Mouse (Mus musculus) left cerebral cortex, adult 2 months (tissue): ENCODE results near the gene Spink4. TPM values are rescaled to one million over a fixed set of nuclear protein-coding genes. Genes with fewer than 3 reads are reported as not detected.

Experiments
- DNase-seq, 2 experiments: peaks; one replicate each; pipeline ENCODE4 v3.0.0; 2021 to 2022; ENCODE audit warnings: low spot score in 2 of 2, mixed read lengths in 1 of 2; ENCODE audit errors: extremely low spot score in 1 of 2
- H3K27ac ChIP-seq: fragments of 200-600 bp; 2 replicates; pipeline ENCODE4 v1.8.1; 2022
- H3K4me3 ChIP-seq: fragments of 200-600 bp; 2 replicates; pipeline ENCODE4 v1.8.1; 2022
- CTCF ChIP-seq: fragments of 200-600 bp; IDR thresholded peaks from 2 replicates; pipeline ENCODE4 v1.8.1; 2022; ENCODE audit warnings: antibody characterized with exemption, mild to moderate bottlenecking, moderate library complexity
- intact Hi-C: fragments of 180-260 bp; cut with DNase I; formaldehyde crosslinking; loops from one replicate; pipeline ENCODE4 v1.15.1; 2025
- total RNA-seq, 2 experiments: library from RNA; stranded (reverse); gene quantifications; 2 replicates each; pipeline ENCODE4 v1.2.3; 2021

Spink4 gene
- total RNA-seq, 2 experiments from 2014 or later = not detected

DNA sequence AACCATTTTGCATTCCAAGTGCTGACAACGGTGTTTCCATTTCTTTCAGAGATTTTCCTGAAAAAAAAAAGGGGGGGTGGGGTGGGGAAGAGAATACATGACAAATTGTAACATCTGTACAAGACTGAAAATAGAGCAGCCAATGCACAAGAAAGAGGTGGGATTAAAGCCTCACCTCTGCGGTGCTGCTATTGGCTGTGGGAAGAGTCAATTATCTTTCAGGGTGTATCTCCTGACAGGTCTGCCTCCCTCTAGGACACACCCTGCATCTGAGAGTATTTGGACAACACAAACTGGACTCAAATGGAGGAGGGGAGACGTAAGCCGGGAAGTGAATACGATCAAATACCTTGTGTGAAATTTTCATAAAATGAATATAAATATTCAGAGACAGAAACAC is 23.8 kb downstream of the Spink4 start:
- H3K4me3 ChIP-seq = no peak overlapping the region
- intact Hi-C loops = loop anchor here (10.0 kb wide), 1 partner anchor 669 kb away; the partner anchor contains the start of gene Ndufb6
- no peak for TF ChIP-seq CTCF
- no peak overlapping the region for H3K27ac ChIP-seq
- DNase-seq = no peak

DNA sequence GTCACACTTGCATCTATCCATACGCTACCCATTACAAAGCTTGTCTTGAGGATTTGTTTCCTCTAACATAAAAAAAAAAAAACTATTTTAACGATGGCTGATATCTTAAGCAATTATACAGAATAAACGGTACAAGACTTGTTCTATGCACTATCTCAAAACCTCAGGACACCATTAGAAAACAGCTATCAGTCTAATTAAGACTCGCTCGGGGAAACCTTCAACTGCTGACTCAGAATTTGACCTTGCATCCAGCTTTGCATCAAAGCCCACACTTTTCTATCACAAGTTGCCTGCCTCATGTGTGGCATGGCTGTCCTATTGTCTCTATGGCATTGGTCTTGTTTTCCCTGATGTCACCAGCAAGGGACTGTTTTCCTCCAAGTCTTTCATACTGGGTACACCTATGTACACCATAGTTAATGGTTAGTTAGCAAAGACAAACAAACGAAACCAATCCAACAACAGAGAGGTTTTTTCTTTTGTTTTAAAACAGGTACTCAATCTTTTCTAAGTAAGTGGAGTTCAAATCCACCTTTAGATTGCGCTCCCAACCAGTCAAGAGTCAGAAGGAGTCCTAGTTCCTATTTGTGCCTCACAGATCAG is 26.8 kb downstream of the Spink4 start:
- H3K4me3 ChIP-seq = no peak overlapping the region
- no peak overlapping the region for H3K27ac ChIP-seq
- DNase-seq = no peak
- intact Hi-C loops = loop anchor here (1.0 to 10.0 kb wide), 4 partner anchors 92 to 672 kb away; partner anchors contain the start of genes B4galt1, Ndufb6 and Smu1
- TF ChIP-seq CTCF = no peak

- peak; percentile 28 for TF ChIP-seq CTCF
- no peak for DNase-seq
- H3K27ac ChIP-seq = peak overlapping the region; percentile 60
- intact Hi-C loops = loop anchor here (1.0 to 10.0 kb wide), 5 partner anchors 24 to 673 kb away; partner anchors contain the start of genes B4galt1, Ndufb6 and Smu1
- peak overlapping the region; percentile 71 for H3K4me3 ChIP-seq
Observed at GRCm38 (mm10) chr4:40947565-40948159, 27.8 kb downstream of the Spink4 start.

DNA sequence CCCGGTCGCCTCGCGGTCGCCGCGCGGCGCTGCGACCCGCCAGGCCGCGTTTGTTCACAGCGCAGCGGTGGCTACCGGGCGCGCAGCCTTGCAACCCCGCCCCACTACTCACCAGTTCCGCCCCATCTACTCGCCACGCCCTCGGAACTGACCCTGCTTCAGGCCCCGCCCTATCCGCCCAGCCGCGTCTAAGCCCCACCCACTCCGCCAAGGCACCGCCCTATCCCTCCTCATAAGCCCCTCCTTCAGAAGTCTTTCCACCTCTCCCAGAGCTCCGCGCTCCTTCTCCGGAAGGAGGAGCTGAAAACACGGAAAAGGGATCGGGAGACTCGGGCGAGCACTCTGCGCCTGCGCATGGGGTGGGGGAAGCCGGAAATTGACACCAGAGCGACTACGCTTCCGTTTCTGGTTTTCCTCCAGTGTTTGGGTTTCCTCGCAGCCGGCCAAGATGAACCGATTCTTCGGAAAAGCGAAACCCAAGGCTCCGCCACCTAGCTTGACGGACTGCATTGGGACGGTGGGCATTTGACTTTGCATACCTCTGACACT is 28.4 kb downstream of the Spink4 start, which contains the start of the genes Bag1 and Chmp5:
Bag1 (minus strand) TSS at position 135 of the 549 bp plus-strand sequence.
Chmp5 (plus strand) TSS at position 248 of the 549 bp plus-strand sequence.
- DNase-seq = peak; percentile 97
- Histone ChIP-seq H3K27ac (peak within 1 kb of the TSS; percentile 85), H3K4me3 (peak within 1 kb of the TSS; percentile 71)
- intact Hi-C loops = loop anchor here (1.0 to 10.0 kb wide), 3 partner anchors 23 to 673 kb away; partner anchors contain the start of genes Ndufb6 and Smu1
- no peak; the same call in 1 of the 2 replicates for TF ChIP-seq CTCF

GRCm38 (mm10) chr4:40953521-40953920 is 33.7 kb downstream of the Spink4 start:
- intact Hi-C loops = no loop called here
- H3K27ac ChIP-seq = no peak overlapping the region
- no peak for DNase-seq
- H3K4me3 ChIP-seq = no peak overlapping the region
- peak; percentile 40 for TF ChIP-seq CTCF

DNA sequence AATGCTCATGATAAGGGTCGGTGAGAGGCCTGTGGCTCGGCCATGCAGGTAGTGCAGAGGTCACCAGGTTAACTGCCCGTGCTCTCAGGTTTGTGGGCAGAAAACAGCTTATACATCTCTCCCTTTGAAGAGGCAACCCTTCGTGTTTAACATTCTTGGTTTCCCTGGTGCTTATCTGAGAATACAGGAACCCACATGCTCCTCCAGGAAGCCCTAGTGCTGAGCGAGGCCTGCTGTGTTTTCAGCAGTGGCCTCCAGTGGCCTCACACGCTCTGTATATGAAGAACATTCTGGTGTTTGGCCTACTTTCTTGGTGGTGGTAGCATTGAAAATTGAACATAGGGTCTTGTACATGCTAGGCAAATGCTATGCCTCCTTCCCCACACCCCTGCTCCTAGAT is 36.1 kb downstream of the Spink4 start:
- no peak overlapping the region for H3K27ac ChIP-seq
- intact Hi-C loops = no loop called here
- TF ChIP-seq CTCF = no peak
- no peak for DNase-seq
- no peak overlapping the region for H3K4me3 ChIP-seq

- no peak for TF ChIP-seq CTCF
- no peak overlapping the region for H3K27ac ChIP-seq
- intact Hi-C loops = no loop called here
- no peak for DNase-seq
- no peak overlapping the region for H3K4me3 ChIP-seq
Observed at GRCm38 (mm10) chr4:40963536-40963935, 43.7 kb downstream of the Spink4 start.

GRCm38 (mm10) chr4:40969161-40969560 is 49.3 kb downstream of the Spink4 start:
- TF ChIP-seq CTCF = no peak
- H3K27ac ChIP-seq = no peak overlapping the region
- DNase-seq = no peak
- intact Hi-C loops = no loop called here
- H3K4me3 ChIP-seq = no peak overlapping the region

DNA sequence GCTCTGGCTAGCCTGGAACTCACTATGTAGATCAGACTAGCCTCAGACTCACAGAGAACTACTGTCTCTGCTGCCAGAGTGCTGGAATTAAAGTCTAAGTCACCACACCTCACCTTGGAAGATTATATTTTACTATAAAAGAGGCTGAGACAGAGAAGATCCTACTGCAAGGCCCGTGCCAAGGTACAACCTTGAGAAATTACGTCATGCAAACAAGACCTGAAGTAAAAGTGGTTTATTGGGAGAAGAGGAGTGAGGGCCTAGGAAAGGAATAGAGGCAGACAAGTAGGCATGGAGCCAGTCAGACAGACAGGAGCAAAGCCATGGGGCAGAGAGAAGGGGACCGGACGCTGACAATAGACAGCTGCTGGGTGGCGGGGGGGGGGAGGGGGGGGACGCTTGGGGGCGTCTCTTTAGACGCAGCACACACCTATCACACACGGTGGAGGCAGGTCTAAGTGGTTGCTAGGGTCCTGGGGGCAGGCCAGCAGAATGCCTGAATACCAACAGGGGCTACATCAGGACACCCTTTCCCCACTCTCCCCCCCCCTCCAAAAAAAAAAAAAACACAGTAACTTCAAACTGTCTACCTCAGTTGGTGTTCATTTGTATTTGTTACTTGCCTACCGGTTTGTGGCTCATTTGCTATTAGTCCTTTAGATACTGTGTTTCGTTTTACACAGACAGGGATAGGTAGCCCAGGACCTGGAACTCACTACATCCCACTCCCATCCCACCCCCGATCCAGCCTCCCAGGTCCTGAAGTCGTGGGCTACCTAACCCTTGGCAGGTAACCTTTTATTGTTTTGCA is 50.1 kb downstream of the Spink4 start:
- no peak for TF ChIP-seq CTCF
- H3K4me3 ChIP-seq = peak overlapping the region; percentile 95
- H3K27ac ChIP-seq = peak overlapping the region; percentile 98
- DNase-seq = no peak
- intact Hi-C loops = loop anchor here (5.0 kb wide), 1 partner anchor 152 kb away; the partner anchor contains the start of gene Nol6

GRCm38 (mm10) chr4:40970592-40970841 is 50.7 kb downstream of the Spink4 start:
- TF ChIP-seq CTCF = no peak
- intact Hi-C loops = loop anchor here (5.0 kb wide), 1 partner anchor 152 kb away; the partner anchor contains the start of gene Nol6
- no peak for DNase-seq
- peak overlapping the region; percentile 95 for H3K4me3 ChIP-seq
- H3K27ac ChIP-seq = peak overlapping the region; percentile 98

DNA sequence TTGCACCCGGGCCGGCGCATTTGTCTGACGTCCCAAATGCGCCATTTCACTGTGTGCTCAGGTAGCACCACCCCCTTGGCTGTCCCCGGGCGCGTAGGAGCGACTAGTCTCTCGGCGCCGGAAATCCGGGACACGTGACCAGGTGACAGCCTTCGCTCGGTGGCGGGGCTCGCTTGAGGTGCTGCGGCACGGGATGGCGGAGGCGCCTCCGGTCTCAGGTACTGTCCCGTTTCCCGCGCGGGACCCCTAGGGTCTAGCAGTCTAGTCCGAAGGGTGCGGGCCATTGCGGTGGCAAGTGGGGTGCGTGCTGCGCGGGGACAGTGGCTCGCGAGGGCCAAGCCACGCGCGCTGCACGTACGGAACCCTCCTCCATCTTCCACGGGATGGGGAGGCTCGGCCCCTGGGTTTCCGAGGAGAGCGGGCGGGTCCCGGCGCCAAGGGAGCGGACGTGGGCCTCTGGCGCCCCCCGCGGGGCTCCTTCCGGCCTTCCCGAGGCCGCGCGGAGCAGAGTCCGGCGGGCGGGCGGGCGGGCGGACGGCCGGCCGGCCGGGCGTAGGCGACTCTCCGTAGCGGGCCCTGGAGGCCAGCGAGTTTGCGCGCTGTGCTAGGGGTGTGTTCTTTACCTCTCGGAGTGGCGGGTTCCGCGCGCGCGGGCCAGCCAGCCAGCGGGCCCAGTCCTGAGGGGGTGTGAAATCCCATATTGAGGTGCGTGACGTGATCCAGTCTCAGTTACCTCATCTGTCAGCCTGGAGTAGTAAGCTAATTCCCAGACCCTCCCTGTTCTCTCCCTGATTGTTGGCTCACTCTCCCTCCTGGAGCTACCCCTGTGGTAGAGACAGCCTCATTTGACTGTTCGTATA is 51.2 kb downstream of the Spink4 start, which contains the start of gene Nfx1:
Nfx1 (plus strand) TSS at position 65 of the 860 bp plus-strand sequence.
- TF ChIP-seq CTCF = no peak
- peak within 1 kb of the TSS; percentile 98 for H3K27ac ChIP-seq
- peak; percentile 95 to 96 for DNase-seq
- peak within 1 kb of the TSS; percentile 95 for H3K4me3 ChIP-seq
- intact Hi-C loops = loop anchor here (1.0 to 5.0 kb wide), 2 partner anchors 23 to 151 kb away; partner anchors contain the start of genes Bag1, Chmp5 and Nol6
